Mouse (Mus musculus) ES-Bruce4 (cell line): ENCODE measurements around the gene Ryr1.

Source experiments
- CTCF ChIP-seq: IDR thresholded peaks from one replicate; pipeline ENCODE4 v1.8.1; 2011; ENCODE audit warnings: low read depth, low read length
- EP300 ChIP-seq: IDR thresholded peaks from 2 replicates; pipeline ENCODE4 v1.6.1; 2011; ENCODE audit warnings: low read depth, low read length; ENCODE audit not compliant: insufficient read depth
- POLR2A ChIP-seq: IDR thresholded peaks from one replicate; pipeline ENCODE4 v1.8.1; 2011; ENCODE audit warnings: low read length; ENCODE audit not compliant: insufficient read depth

- TF ChIP-seq EP300, result no peak
- peak; percentile 82 for TF ChIP-seq CTCF
- TF ChIP-seq POLR2A, result no peak
Measured at GRCm38 (mm10) chr7:28972542-28972985, 152.4 kb downstream of the Ryr1 start.
